Mouse (Mus musculus): ENCODE measurements around the gene Slc17a5.

- TF ChIP-seq CTCF (conservative IDR thresholded peaks at IDR 0.05; ENCODE audit: low read length) (no peak), NANOG (IDR thresholded peaks at IDR 0.05; ENCODE audit: borderline replicate concordance, low read length) (no peak)
These were observed 53.2 kb downstream of the Slc17a5 start for GRCm38 (mm10) chr9:78534606-78535005.

Data from E14TG2a.4 (cell line).